Mouse (Mus musculus): ENCODE results near the gene Catip. TPM values are rescaled to one million over a fixed set of nuclear protein-coding genes. Genes with fewer than 3 reads are reported as not detected.
"Not testable (repeated sequence)": the region's sequence is repeated elsewhere in the genome, so short reads cannot be mapped to it uniquely, and the experiment has no call there.

Gene Catip
- 1 to 10 TPM in 1 of 2 experiments, under 1 TPM in 1; 0.74 to 1.1 TPM for total RNA-seq (2021)

GRCm38 (mm10) chr1:74361812-74362211 lies at the start of gene Catip:
TSS of gene Catip (plus strand) at chr1:74362108.
- intact Hi-C loops (cut with DNase I), result loop anchor here (5.0 to 10.0 kb wide), 2 partner anchors 45 to 157 kb away; no protein-coding TSS in a partner anchor

GRCm38 (mm10) chr1:74313049-74313692 lies 48.7 kb upstream of the Catip start:
- peak; percentile 48 for DNase-seq
- intact Hi-C loops (cut with DNase I), result no loop called here

More at GRCm38 (mm10) chr1:74361812-74362211, at the start of gene Catip:
- DNase-seq, result peak; percentile 74

- DNase-seq, result no peak
- intact Hi-C loops (cut with DNase I), result loop anchor here (5.0 kb wide), 1 partner anchor 48 kb away; the partner anchor contains the start of gene Catip
Observed at GRCm38 (mm10) chr1:74314796-74315195, 47.1 kb upstream of the Catip start.

GRCm38 (mm10) chr1:74316114-74316827 lies 45.6 kb upstream of the Catip start:
- DNase-seq, result no peak
- intact Hi-C loops (cut with DNase I), result loop anchor here (5.0 kb wide), 1 partner anchor 46 kb away; the partner anchor contains the start of gene Catip

GRCm38 (mm10) chr1:74318711-74319110 lies 43.2 kb upstream of the Catip start:
- intact Hi-C loops (cut with DNase I), result loop anchor here (5.0 kb wide), 1 partner anchor 44 kb away; the partner anchor contains the start of gene Catip
- no peak for DNase-seq

- intact Hi-C loops (cut with DNase I), result no loop called here
- no peak for DNase-seq
Observed at GRCm38 (mm10) chr1:74321396-74321795, 40.5 kb upstream of the Catip start.

- DNase-seq; intact Hi-C loops (cut with DNase I): not testable (repeated sequence)
Observed at GRCm38 (mm10) chr1:74326916-74327315, 35.0 kb upstream of the Catip start.

GRCm38 (mm10) chr1:74329899-74330431 lies 31.9 kb upstream of the Catip start:
- intact Hi-C loops (cut with DNase I), result no loop called here
- DNase-seq, result no peak

GRCm38 (mm10) chr1:74331046-74331681 lies 30.7 kb upstream of the Catip start:
- no peak for DNase-seq
- intact Hi-C loops (cut with DNase I), result no loop called here

GRCm38 (mm10) chr1:74332241-74332763 lies 29.6 kb upstream of the Catip start:
- peak; percentile 97 for DNase-seq
- intact Hi-C loops (cut with DNase I), result no loop called here

GRCm38 (mm10) chr1:74332930-74333329 lies 29.0 kb upstream of the Catip start:
- peak; percentile 31 for DNase-seq
- intact Hi-C loops (cut with DNase I), result no loop called here

GRCm38 (mm10) chr1:74334607-74335006 lies 27.3 kb upstream of the Catip start:
- no peak for DNase-seq
- intact Hi-C loops (cut with DNase I), result no loop called here

GRCm38 (mm10) chr1:74335033-74335432 lies 26.9 kb upstream of the Catip start:
- intact Hi-C loops (cut with DNase I), result no loop called here
- no peak for DNase-seq

- intact Hi-C loops (cut with DNase I), result no loop called here
- DNase-seq, result no peak
Observed at GRCm38 (mm10) chr1:74335436-74336170, 26.3 kb upstream of the Catip start.

GRCm38 (mm10) chr1:74337241-74337771 lies 24.6 kb upstream of the Catip start:
- no peak for DNase-seq
- intact Hi-C loops (cut with DNase I), result no loop called here

- intact Hi-C loops (cut with DNase I), result no loop called here
- DNase-seq, result no peak
Observed at GRCm38 (mm10) chr1:74338013-74338412, 23.9 kb upstream of the Catip start.

GRCm38 (mm10) chr1:74338626-74339025 lies 23.3 kb upstream of the Catip start:
- intact Hi-C loops (cut with DNase I), result no loop called here

GRCm38 (mm10) chr1:74339917-74340316 lies 22.0 kb upstream of the Catip start:
- intact Hi-C loops (cut with DNase I), result no loop called here

More at GRCm38 (mm10) chr1:74338626-74339025, 23.3 kb upstream of the Catip start:
- DNase-seq, result no peak

GRCm38 (mm10) chr1:74340361-74340764 lies 21.5 kb upstream of the Catip start:
- intact Hi-C loops (cut with DNase I), result no loop called here
- peak; percentile 54 for DNase-seq

More at GRCm38 (mm10) chr1:74339917-74340316, 22.0 kb upstream of the Catip start:
- DNase-seq, result no peak

GRCm38 (mm10) chr1:74340992-74341391 lies 20.9 kb upstream of the Catip start:
- intact Hi-C loops (cut with DNase I); DNase-seq: not testable (repeated sequence)
